Mouse (Mus musculus) cerebellum, postnatal 10 days (tissue): ENCODE measurements around the gene Sh2d6.
A peak's percentile ranks its signal among the peaks of the same experiment; 100 is the strongest.
"Not testable (repeated sequence)": the region's sequence is repeated elsewhere in the genome, so short reads cannot be mapped to it uniquely, and the experiment has no call there.

Source experiments
- DNase-seq, 2 experiments: peaks; one replicate each; pipeline ENCODE4 v3.0.0; 2021; ENCODE audit warnings: mixed read lengths in 2 of 2

Sh2d6 gene

GRCm38 (mm10) chr6:72492892-72493291 is 28.6 kb downstream of the Sh2d6 start:
- no peak for DNase-seq

GRCm38 (mm10) chr6:72491151-72491550 is 30.4 kb downstream of the Sh2d6 start:
- DNase-seq, result no peak

GRCm38 (mm10) chr6:72489534-72489933 is 32.0 kb downstream of the Sh2d6 start:
- DNase-seq, result no peak

DNA sequence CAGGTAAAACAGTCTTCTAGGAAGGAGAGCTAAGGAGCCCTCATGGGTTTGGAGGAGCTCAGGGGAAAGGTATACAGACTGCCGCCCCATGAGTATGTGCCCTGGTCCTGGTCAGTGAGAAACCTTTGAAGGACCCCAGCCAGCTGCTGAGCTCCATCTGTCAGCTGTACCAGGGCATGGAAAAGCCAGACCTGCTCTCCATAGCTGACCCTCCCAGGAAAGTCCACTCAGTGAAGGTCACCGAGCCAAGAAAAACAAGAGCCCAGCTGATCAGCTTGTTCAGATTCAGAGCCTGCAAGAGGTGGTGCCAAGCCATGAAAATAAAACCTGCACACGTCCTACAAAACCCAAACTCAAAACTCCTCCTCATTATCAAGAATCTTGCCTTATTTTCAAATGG is 32.7 kb downstream of the Sh2d6 start:
- DNase-seq, result peak in 1 of 2 experiments; percentile 15

DNA sequence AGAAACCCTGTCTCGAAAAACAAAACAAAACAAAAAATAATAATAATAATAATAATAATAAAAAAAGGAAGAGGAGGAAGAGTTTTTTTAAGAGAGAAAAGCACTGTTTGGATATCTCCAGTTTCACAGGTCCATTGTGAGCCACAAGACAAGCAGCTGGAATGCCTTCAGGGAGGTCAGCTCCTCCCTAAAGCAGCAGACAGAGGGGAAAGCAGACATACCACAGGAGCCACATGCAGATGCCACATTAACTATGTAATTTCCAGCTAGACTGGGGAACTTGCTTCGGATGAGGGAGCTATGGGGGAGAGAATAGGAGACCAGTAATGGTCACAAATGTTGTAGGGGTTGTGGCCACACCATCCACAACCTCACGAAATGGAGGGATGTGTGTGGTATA is 34.2 kb downstream of the Sh2d6 start:
- no peak for DNase-seq

- DNase-seq, result no peak
These were observed 35.2 kb downstream of the Sh2d6 start for GRCm38 (mm10) chr6:72486307-72486706.

GRCm38 (mm10) chr6:72484887-72485286 is 36.6 kb downstream of the Sh2d6 start:
- no peak for DNase-seq

DNA sequence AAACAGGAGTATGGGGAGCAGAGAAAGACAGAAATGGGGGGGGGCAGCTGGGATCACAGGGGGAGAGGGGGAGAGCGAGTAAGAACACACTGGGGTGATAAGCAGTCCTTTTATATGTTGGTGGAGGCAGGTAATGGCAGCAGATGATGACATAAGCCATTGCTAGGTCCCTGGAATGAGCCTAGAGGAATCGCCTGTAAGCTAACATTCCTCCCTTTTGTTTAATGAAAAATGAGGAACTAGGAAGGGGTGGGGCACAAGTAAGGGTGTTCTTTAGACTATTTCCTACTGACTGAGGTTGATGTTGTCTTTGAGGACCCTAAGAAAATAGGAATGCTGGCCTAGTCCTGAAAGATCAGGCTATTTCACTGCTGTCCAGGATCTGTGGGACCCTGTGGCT is 39.4 kb downstream of the Sh2d6 start:
- DNase-seq, result no peak

DNA sequence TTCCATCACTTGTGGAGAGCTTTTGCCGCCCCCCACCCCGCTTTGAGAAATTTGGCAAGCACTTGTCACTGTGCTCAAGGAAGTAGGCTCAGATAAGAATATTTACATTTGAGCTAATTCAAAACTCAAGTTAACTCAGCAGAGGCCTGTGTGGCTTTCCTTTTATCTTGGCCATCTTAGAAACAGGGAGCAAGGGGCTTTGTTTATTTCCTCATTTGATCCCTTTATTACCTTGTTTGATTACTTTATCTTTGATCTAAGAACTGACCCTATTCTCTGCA is 41.1 kb downstream of the Sh2d6 start:
- no peak for DNase-seq

DNA sequence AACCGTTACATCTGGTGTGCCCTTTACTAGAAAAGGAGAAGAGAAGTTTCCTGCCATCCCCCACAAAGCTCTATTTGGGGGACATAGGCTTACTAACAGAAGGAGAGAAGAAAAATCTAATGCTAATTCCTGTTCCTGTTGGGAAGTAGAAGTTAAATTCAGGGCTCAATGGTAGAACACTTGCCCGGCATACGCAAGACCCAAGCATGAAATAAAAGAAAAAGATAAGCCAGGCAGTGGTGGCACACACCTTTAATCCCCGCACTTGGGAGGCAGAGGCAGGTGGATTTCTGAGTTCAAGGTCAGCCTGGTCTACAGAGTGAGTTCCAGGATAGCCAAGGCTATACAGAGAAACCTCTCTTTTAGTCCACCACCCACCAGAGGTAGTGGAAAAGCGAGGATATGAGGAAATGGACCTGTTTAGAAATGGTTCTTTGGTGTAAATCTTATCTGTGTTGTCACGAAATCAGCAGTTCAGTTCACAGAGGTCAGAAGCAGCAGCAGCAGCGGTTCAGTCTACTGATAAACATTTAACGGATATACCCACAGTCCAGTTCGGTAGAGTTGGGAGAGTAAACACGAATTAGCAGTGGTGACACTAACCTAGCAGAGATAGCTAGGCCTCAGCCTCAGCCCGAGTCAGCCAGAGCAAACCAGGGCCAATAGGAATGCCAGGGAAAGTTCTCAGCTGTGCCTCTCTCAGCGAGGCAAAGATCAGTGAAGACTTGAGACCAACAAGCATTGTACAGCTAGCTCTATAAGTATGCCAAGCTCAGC is 41.7 kb downstream of the Sh2d6 start:
- DNase-seq, result no peak

DNA sequence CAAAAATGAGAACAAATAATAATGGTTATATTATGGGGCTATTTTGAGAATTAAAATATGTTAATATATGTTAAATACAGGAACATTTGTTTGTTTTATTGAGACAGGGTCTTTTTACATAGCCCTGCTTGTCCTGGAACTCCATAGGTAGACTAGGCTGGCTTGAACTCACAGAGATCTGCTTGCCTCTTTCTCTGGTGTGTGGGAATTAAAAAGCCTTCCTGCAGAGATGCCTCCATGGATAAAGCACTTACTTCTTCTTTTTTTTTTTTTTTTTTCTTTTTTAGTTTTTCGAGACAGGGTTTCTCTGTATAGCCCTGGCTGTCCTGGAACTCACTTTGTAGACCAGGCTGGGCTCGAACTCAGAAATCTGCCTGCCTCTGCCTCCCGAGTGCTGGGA is 42.8 kb downstream of the Sh2d6 start:
- not testable (repeated sequence) for DNase-seq

- DNase-seq, result peak in 1 of 2 experiments; percentile 29
These were observed 43.9 kb downstream of the Sh2d6 start for GRCm38 (mm10) chr6:72477621-72478020.

GRCm38 (mm10) chr6:72476836-72477235 is 44.7 kb downstream of the Sh2d6 start:
- no peak for DNase-seq

DNA sequence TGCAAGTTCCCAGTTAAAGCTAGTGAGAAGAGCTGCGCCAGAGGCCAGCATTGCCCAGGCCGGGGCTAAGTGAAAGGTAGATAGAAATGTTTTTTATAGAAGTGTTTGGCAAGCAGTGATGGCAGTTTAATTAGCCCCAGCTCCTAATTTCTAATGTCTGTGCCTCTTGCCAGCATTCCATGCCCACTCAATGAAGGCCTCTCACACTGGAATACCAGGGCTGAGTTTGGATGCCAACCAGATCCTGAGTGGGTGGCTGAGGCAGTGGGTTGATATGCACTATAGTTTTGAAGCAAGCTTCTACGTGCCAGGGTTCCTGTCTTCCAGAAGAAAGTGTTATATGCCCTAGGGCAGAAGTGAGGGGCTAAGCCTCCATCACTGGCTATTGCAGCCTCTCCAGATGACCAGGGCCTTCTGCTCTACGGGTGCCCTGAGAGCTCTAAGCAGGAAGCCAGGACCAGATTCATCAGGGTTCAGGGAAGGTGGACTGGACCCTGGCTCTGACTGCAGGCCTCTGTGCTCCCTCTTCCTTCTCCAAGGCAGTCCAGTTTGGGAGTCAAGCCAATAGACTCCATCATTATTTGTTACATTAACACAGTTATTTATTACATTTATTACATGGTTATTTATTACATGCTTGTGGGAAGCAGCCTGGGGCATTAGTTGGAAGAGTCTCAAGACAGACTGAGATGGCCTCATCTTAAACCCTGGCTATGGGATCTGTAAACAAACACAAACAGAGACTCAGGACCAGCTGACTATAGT is 46.1 kb downstream of the Sh2d6 start:
- no peak for DNase-seq

DNA sequence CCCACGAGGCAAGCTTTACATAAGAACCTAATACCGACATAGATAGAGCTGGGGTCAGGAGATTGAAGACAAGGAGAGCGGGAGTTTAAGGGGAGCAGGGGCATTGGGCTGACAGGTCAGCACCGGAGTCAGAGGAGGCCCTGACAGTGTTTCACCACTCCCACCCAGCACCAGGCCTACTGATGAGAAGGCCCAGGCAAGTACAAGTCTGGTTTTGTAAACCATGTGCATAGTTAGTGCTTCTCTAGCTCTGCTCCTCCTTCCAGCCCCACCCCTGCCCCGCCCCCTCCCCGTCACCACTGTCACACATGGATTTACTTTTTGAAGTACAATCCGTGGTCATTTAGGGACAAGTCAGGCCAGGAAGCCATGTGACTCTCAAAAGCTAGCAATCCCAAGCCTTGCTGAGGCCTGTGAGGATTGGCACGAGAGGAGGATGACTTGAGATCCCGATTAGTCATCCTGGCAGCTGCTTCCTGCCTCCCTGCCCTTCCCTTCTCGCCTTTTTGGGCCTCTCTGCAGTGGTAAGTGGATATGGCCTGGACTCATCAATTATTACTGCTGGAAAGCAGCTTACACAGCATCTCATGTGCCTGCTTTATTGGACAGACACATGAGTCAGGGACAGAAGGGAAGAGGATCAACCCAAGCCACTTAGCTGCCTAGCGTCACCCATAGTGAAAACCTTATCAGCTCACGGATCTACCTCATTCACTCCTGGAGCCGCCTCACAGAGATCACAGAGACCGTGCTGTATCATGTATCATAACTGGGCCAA is 48.1 kb downstream of the Sh2d6 start:
- DNase-seq, result no peak

- no peak for DNase-seq
These were observed 55.3 kb downstream of the Sh2d6 start for GRCm38 (mm10) chr6:72466171-72466570.

DNA sequence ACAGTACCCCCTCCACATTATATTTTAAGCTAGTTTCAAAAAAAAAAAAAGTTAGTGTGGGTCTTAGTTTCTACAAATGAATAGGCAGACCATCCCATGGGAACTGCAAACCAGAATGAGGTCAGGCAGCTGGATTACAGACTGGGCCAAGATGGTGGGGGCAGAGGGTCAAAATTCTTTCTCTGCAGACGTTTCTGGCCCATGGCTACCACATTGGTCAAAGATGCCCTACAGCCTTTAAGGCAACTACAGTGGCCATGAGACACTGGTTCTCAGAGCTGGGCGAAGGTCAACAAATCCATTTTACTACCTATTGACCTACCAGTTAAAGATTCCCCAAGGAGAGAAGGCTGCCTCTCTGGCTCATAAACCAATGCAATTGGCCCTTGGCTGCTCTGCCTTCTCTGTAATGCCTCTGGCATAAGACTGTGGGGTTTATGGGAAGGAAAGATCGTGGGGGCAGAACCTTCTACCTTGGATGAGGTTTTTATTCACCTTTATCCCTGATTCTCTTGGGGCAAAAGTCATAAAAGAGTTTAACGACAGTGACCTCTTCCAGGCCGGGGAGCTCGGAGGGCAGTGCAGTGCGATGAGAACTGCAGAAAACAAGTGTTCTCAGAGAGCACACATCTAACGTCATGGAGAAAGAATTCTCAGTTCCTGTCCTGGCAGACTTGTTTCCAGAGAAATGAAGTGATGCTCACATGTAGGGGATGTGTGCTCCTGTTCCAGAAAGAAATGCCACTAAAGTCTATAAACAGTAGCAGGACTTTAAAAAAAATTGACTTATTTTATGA is 55.9 kb downstream of the Sh2d6 start:
- no peak for DNase-seq
